26 mouse cellular contexts compared by ENCODE assay signal in the genomic region with DNA sequence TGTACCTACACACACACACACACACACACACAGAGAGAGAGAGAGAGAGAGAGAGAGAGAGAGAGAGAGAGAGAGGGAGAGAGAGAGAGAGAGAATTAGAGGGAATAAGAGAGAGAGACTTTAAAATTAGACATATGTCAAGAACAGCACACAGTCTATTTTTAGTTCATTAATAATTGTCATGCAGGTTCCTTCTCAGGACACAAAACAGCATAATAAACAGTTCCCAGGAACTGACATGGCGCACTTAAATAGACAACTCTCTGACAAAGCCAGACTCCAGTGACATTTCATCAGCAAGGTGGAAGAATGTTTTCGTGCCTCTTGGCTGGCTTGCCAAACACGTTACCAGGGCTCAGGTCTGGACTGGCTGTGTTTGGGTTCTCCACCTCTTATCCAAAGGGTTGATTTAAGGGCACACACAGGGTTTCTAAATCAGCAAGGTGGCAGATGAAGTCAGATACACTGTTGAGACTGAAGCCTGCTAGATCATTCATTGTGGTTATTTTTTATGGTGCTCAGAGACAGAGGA. TPM values are rescaled to one million over a fixed set of nuclear protein-coding genes. Genes with fewer than 3 reads are reported as not detected.
DNase-seq lines count a peak whose midpoint lies in the region; ATAC-seq and TF ChIP-seq lines count a peak whose summit lies in the region.
"Had no signal": no experiment of that assay in that cellular context is flagged by ENCODE, and none has a peak within 500 bp of the region (broad histone marks: within the 10 kb centered on the region; RNA-seq: fewer than 3 reads in every experiment).

No protein-coding gene starts in this region.

- H3K9me3 ChIP-seq in heart, embryonic 14.5 days (ENCODE audit: control insufficient read depth, low read length): no peaks in the 10 kb centered on the region
- H3K9me3 ChIP-seq: embryonic facial prominence, embryonic 12.5 days; embryonic facial prominence, embryonic 15.5 days; kidney, embryonic 15.5 days had no signal

- no peak for DNase-seq in gastrocnemius, adult 2 months
- no peak for DNase-seq in gastrocnemius, postnatal 14 days
- DNase-seq in heart, adult 8-10 months (ENCODE audit: low spot score): peak; percentile 1
- DNase-seq in heart, postnatal 36 days: no peak
- DNase-seq in heart, postnatal 14 days: no peak
- DNase-seq in heart, postnatal 4 days: peak; percentile 24
- DNase-seq in kidney, adult 18-20 months: no peak
- DNase-seq: adrenal gland, postnatal 10 days; adrenal gland, postnatal 36 days; cerebellum, adult 18-20 months; cerebellum, adult 9-10 months; cerebellum, postnatal 14 days; forebrain, postnatal 0 days; gastrocnemius, postnatal 10 days; kidney, adult 2 months; kidney, postnatal 10 days had no signal

- TF ChIP-seq CTCF in gastrocnemius, adult 2 months (IDR thresholded peaks at IDR 0.05): no peak

- H3K4me2 ChIP-seq in heart, embryonic 14.5 days (ENCODE audit: low read length): no peak overlapping the region
- H3K4me2 ChIP-seq: embryonic facial prominence, embryonic 12.5 days; embryonic facial prominence, embryonic 15.5 days; hindbrain, embryonic 14.5 days; kidney, embryonic 15.5 days had no signal

- no peak overlapping the region for H3K4me3 ChIP-seq in gastrocnemius, adult 2 months
- H3K4me3 ChIP-seq in heart, embryonic 14.5 days (ENCODE audit: control insufficient read depth in 1 of 2, insufficient read depth in 1 of 2, low read depth in 1 of 2, low read length in 2 of 2): no peak overlapping the region
- H3K4me3 ChIP-seq: embryonic facial prominence, embryonic 12.5 days; embryonic facial prominence, embryonic 15.5 days; kidney, embryonic 15.5 days had no signal

- H3K27me3 ChIP-seq in heart, embryonic 14.5 days (ENCODE audit: control insufficient read depth, insufficient read depth, low read length): no peaks in the 10 kb centered on the region
- H3K27me3 ChIP-seq: embryonic facial prominence, embryonic 12.5 days; embryonic facial prominence, embryonic 15.5 days; kidney, embryonic 15.5 days had no signal

- H3K36me3 ChIP-seq in heart, embryonic 14.5 days (ENCODE audit: control insufficient read depth, insufficient read depth, low read length): peaks cover 50% of the 10 kb centered on the region

- no peak overlapping the region for H3K9ac ChIP-seq in heart, embryonic 14.5 days (ENCODE audit: low read length)
- H3K9ac ChIP-seq: embryonic facial prominence, embryonic 12.5 days; embryonic facial prominence, embryonic 15.5 days; forebrain, postnatal 0 days; hindbrain, embryonic 14.5 days; kidney, embryonic 15.5 days had no signal

- 38% methylated on average over 3 of the region's 3 CpGs for WGBS in heart, embryonic 14.5 days

- intact Hi-C loops in gastrocnemius, adult 2 months (cut with DNase I): no loop called here
- intact Hi-C loops in gastrocnemius, postnatal 14 days (cut with DNase I; ENCODE audit: low total_unique reads): no loop called here
- intact Hi-C loops in heart, postnatal 36 days (cut with DNase I): no loop called here
- intact Hi-C loops in heart, postnatal 14 days (cut with DNase I): loop anchor here (5.0 kb wide), 1 partner anchor 63 kb away; the partner anchor contains the start of gene Usp13

- ATAC-seq in heart, embryonic 14.5 days (ENCODE audit: insufficient number of reproducible peaks, insufficient read depth, low FRiP score, low read depth): no peak
- ATAC-seq: activated CD4-positive, CD25-positive, alpha-beta regulatory T cell, adult 4 months; forebrain, embryonic 14.5 days; forebrain, postnatal 0 days; hindbrain, postnatal 0 days; inflammation-experienced regulatory T-cells, adult 6 months; intestine, embryonic 16.5 days had no signal

- peaks cover 0 to 9% of the 10 kb centered on the region in 2 experiments; a peak in 2 of 4 replicates for H3K4me1 ChIP-seq in heart, embryonic 14.5 days (ENCODE audit: control insufficient read depth in 2 of 2, insufficient read depth in 2 of 2, low read length in 2 of 2)
- H3K4me1 ChIP-seq: embryonic facial prominence, embryonic 12.5 days; embryonic facial prominence, embryonic 15.5 days; kidney, embryonic 15.5 days had no signal

- H3K27ac ChIP-seq in gastrocnemius, adult 2 months: peak overlapping the region; percentile 35; the same call in 1 of the 2 replicates
- peak overlapping the region; percentile 25 to 50; a peak in 2 of 4 replicates for H3K27ac ChIP-seq in heart, embryonic 14.5 days (replicated peaks in 1 of 2; ENCODE audit: control insufficient read depth in 1 of 2, insufficient read depth in 1 of 2, low read depth in 2 of 2, low read length in 2 of 2)
- H3K27ac ChIP-seq: embryonic facial prominence, embryonic 12.5 days; embryonic facial prominence, embryonic 15.5 days; hindbrain, embryonic 14.5 days; hindbrain, postnatal 0 days; kidney, embryonic 15.5 days had no signal

RNA-seq across cellular contexts. Expression of gene Mrpl47, which starts 17.0 kb away (rescaled TPM):
- 10 to 100 TPM; 24.5 to 36.0 TPM for total RNA-seq in gastrocnemius, adult 2 months (2021)
- 10 to 100 TPM; 36.0 to 36.2 TPM for total RNA-seq in gastrocnemius, postnatal 14 days (2021)
- total RNA-seq in heart, adult 8-10 months (2022): 10 to 100 TPM; 30.1 to 41.5 (median 36.4) TPM
- total RNA-seq in heart, postnatal 36 days (2021): 10 to 100 TPM; 30.4 to 34.3 TPM
- 30.2 and 34.3 TPM in 2 replicates for polyA plus RNA-seq in heart, embryonic 14.5 days (2014; fragmentation: Nextera tagmentation; extraction: Ambion mirVana)
- 10 to 100 TPM; 33.3 to 41.9 TPM for total RNA-seq in heart, postnatal 14 days (2021)
- total RNA-seq in heart, postnatal 4 days (2021): 10 to 100 TPM; 36.9 to 45.3 TPM

RNA-seq across cellular contexts. Expression of gene Ndufb5, which starts 17.7 kb away (rescaled TPM):
- 100 to 1,000 TPM; 524 to 701 TPM for total RNA-seq in gastrocnemius, adult 2 months (2021)
- 100 to 1,000 TPM; 471 to 544 TPM for total RNA-seq in gastrocnemius, postnatal 14 days (2021)
- 100 to 1,000 TPM; 836 to 865 (median 854) TPM for total RNA-seq in heart, adult 8-10 months (2022)
- 100 to 1,000 TPM; 896 to 938 TPM for total RNA-seq in heart, postnatal 36 days (2021)
- 643 and 662 TPM in 2 replicates for polyA plus RNA-seq in heart, embryonic 14.5 days (2014; fragmentation: Nextera tagmentation; extraction: Ambion mirVana)
- total RNA-seq in heart, postnatal 14 days (2021): 100 to 1,000 TPM; 768 to 787 TPM
- total RNA-seq in heart, postnatal 4 days (2021): 100 to 1,000 TPM; 562 to 570 TPM

RNA-seq across cellular contexts. Expression of gene Actl6a, which starts 48.4 kb away (rescaled TPM):
- 10 to 100 TPM; 13.1 to 16.0 TPM for total RNA-seq in gastrocnemius, adult 2 months (2021)
- total RNA-seq in gastrocnemius, postnatal 14 days (2021): 10 to 100 TPM; 19.6 to 20.2 TPM
- total RNA-seq in heart, adult 8-10 months (2022): 10 to 100 TPM; 17.3 to 26.9 (median 20.3) TPM
- 10 to 100 TPM; 21.8 to 22.4 TPM for total RNA-seq in heart, postnatal 36 days (2021)
- 83.9 and 89.5 TPM in 2 replicates for polyA plus RNA-seq in heart, embryonic 14.5 days (2014; fragmentation: Nextera tagmentation; extraction: Ambion mirVana)
- 10 to 100 TPM; 21.2 to 24.9 TPM for total RNA-seq in heart, postnatal 14 days (2021)
- total RNA-seq in heart, postnatal 4 days (2021): 10 to 100 TPM; 46.6 to 54.2 TPM

Comparison
In these comparisons a context has a peak if more than half of its experiments do, and no peak if none do; other contexts are left out.
1. DNase-seq: peak in heart, adult 8-10 months (single experiment) and heart, postnatal 4 days (single experiment); none in gastrocnemius, adult 2 months (single experiment), gastrocnemius, postnatal 14 days (single experiment), heart, postnatal 36 days (0 of 2), heart, postnatal 14 days (0 of 2) and kidney, adult 18-20 months (single experiment).